Mouse (Mus musculus) central nervous system, embryonic 11.5 days (tissue): ENCODE data around the gene Tmem120b. TPM values are rescaled to one million over a fixed set of nuclear protein-coding genes. Genes with fewer than 3 reads are reported as not detected.

Experiments
- polyA plus RNA-seq: library from polyadenylated mRNA; depleted of rRNA; stranded (reverse); fragments of >200 nt; gene quantifications from 2 replicates; pipeline ENCODE4 v1.2.3, GENCODE M21; 2012; rRNA removed

The Tmem120b gene
- 6.3 and 11.1 TPM in 2 replicates for polyA plus RNA-seq

DNA sequence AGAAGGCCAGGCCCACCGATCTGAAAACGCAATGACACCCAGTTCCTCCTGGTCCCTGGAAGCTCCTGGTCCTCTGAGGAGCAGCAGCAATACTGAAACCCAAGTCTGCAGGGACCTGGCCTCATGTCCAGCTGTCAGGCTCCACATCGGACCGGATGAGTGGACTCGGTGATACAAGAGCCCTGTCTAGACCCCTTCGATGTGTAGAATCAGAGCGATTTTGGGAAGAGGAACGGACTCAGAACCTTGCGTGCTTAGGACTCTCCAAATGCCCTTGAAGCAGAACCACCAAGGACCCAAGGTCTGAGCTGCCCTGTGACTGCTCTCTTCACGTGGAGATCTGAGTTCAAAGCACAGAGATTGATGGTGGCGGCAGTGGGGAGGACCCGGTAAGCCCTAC lies at the start of gene Tmem120b:
Gene Tmem120b (plus strand): TSS at position 301 of the 400 bp plus-strand sequence.

DNA sequence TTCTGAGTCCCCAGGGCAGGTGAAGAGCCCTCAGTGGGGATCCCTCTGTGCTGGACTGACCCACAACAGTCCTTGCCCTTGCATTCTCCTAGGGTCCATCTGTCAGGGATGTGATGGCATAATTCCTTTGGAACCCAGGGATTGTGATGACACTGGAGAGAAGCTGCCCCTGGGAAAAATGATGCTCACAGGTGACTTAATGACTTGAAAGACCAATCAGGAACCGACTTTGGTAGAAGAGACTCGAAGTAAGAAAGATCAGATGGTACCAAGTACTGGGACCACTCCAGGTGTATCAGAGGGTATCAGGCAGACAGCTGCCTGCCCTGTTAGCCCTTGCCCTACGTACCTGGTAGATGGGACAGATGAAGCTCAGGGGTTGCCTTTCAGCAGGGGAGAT lies 21.3 kb upstream of the Tmem120b start, which contains the start of gene Morn3:
Gene Morn3 (minus strand): TSS at position 101 of the 400 bp plus-strand sequence.

DNA sequence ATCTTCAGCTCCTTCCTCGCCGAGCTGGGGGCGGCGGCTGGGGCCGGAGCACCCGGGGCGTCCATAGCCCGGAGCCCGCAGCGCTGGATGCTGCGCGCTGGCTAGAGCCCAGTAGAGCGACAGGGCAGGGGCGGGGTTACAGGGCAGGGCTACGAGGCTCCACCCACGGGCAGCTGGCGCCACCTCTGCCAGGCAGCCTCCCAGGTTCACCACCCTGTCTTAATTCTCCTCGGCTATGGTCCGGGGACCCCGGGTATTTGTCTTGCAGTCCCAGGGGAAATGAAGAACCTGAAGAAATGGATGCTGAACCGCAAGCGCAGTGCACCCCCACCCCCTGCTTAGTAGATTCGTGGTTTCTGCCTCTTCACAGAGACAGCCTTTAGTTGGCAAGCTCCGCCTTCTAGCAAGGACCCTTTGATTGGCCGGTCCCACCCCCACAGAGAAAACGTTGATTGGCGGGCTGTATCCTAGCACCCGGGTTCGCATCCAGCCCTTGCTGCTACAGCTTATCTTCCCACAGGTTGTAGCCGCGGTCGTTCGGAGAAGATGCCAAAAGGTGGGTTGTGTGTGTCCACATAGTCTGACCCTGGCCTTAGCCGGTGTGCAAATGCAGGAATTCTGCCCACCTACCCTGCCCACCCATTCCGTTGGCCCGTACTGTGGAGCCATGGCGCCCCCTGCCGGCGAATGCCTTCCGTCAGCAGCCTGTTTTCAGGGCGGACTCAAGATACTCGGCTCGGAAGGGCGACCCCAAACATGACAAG lies 64.3 kb downstream of the Tmem120b start, which contains the start of gene Rhof:
Gene Rhof (minus strand): TSS at position 385 of the 764 bp plus-strand sequence.

DNA sequence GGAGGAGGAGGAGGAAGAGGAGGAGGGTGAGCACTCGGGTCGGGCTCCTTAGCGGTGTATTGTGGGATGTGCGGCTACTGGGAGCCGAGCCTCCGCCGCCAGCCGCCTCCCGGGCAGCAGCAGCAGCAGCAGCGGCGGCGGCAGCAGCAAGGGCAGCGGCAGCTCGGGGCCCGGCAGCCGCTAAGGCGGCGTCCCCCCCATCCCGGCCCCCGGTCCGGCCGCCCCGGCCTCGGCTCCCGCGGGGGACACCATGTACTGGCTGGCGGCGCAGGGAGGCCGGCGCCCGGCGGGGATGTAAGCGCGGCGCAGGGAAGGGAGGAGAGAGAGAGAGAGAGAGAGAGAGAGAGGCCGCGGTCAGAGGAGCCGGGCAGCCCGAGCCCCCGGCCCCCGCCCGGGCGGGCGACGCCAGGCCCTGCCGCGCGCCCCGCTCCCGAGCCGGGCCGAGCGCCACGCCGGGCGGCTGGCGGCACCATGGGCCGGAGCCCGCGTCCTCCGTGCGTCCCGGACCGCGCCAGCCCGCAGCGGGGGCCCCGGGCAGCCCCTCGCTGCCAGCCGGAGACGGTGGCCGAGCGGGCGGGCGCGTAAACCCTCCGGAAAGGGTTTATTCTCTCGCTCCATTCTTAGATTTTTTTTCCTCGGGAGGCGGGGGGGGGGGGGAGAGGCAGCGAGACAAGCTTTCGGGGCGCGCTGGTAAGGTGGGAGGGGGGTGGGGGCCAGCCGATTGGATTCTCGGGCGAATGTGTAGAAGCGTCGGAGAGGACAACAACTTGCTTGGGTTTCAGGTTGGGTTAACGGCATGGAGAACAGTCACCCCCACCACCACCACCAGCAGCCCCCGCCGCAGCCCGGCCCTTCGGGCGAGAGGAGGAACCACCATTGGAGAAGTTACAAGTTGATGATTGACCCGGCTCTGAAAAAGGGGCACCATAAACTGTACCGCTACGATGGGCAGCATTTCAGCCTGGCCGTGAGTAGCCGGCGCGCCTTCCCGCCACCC lies 74.2 kb downstream of the Tmem120b start, which contains the start of gene Setd1b:
Gene Setd1b (plus strand): TSS at position 33 of the 997 bp plus-strand sequence.

Other genes with a start within 250 kb of the Tmem120b start
- gene Anapc5, start 247.1 kb upstream of the Tmem120b start, polyA plus RNA-seq: 362 and 465 TPM in 2 replicates
- gene Rnf34, start 218.4 kb upstream of the Tmem120b start, polyA plus RNA-seq: 34.0 and 38.7 TPM in 2 replicates
- 63.0 and 143 TPM in 2 replicates for gene Kdm2b, start 78.6 kb upstream of the Tmem120b start, polyA plus RNA-seq
- 5.3 and 11.2 TPM in 2 replicates for gene Orai1, start 53.3 kb upstream of the Tmem120b start, polyA plus RNA-seq
- gene Morn3, start 21.4 kb upstream of the Tmem120b start, polyA plus RNA-seq: 0.06 and 0.72 TPM in 2 replicates
- 2.1 and 3.3 TPM in 2 replicates for gene Rhof, start 64.3 kb downstream of the Tmem120b start, polyA plus RNA-seq
- gene Setd1b, start 73.8 kb downstream of the Tmem120b start, polyA plus RNA-seq: 14.5 and 14.8 TPM in 2 replicates
- 38.8 and 63.0 TPM in 2 replicates for gene Psmd9, start 101.0 kb downstream of the Tmem120b start, polyA plus RNA-seq
- 0.22 and 0.25 TPM in 2 replicates for gene Hpd, start 114.3 kb downstream of the Tmem120b start, polyA plus RNA-seq
- 4.6 and 5.1 TPM in 2 replicates for gene Wdr66, start 183.7 kb downstream of the Tmem120b start, polyA plus RNA-seq